Mouse (Mus musculus) limb, embryonic 12.5 days (tissue): Measurements from ENCODE around the gene Dnah10. TPM values are rescaled to one million over a fixed set of nuclear protein-coding genes. Genes with fewer than 3 reads are reported as not detected.
"Not testable (repeated sequence)": the region's sequence is repeated elsewhere in the genome, so short reads cannot be mapped to it uniquely, and the experiment has no call there.

Experiments
- ATAC-seq: fragments of 200-750 bp; cut with Nextera tagmentation; 2 replicates; pipeline ENCODE4 v1.8.0; 2017; ENCODE audit warnings: low read depth, moderate TSS enrichment; ENCODE audit not compliant: insufficient number of reproducible peaks, insufficient read depth, low FRiP score, low TSS enrichment
- H3K27ac ChIP-seq: fragments of 300-500 bp; sonication (generic); 2 replicates; pipeline ENCODE4 v1.5.1; 2016; ENCODE audit warnings: mild to moderate bottlenecking, moderate library complexity
- H3K27me3 ChIP-seq: fragments of 300-500 bp; sonication (generic); 2 replicates; pipeline ENCODE4 v1.6.1; 2016; ENCODE audit warnings: mild to moderate bottlenecking, moderate library complexity
- H3K36me3 ChIP-seq: fragments of 300-500 bp; sonication (generic); 2 replicates; pipeline ENCODE4 v1.6.1; 2016; ENCODE audit warnings: mild to moderate bottlenecking, moderate library complexity
- H3K4me1 ChIP-seq: fragments of 300-500 bp; sonication (generic); replicated peaks from 2 replicates; pipeline ENCODE4 v1.6.1; 2016
- H3K4me2 ChIP-seq: fragments of 300-500 bp; sonication (generic); 2 replicates; pipeline ENCODE4 v1.6.1; 2016; ENCODE audit warnings: mild to moderate bottlenecking, moderate library complexity
- H3K4me3 ChIP-seq: fragments of 300-500 bp; sonication (generic); replicated peaks from 2 replicates; pipeline ENCODE4 v1.5.1; 2016; ENCODE audit warnings: mild to moderate bottlenecking
- H3K9ac ChIP-seq: fragments of 300-500 bp; sonication (generic); replicated peaks from 2 replicates; pipeline ENCODE4 v1.6.1; 2016; ENCODE audit warnings: mild to moderate bottlenecking, moderate library complexity
- H3K9me3 ChIP-seq: fragments of 300-500 bp; sonication (generic); 2 replicates; pipeline ENCODE4 v1.6.1; 2016; ENCODE audit warnings: mild to moderate bottlenecking, moderate library complexity
- WGBS: fragments of 180-500 bp; shearing (Covaris S2); methylation state at CpG from one replicate; pipeline ENCODE4 v1.1.7; 2016; 5-methylcytosine and 5-hydroxymethylcytosine counted together
- polyA plus RNA-seq: library from polyadenylated mRNA; unstranded; fragments of >200 nt; fragmentation: Nextera tagmentation; extraction: Ambion mirVana; gene quantifications from 2 replicates; pipeline ENCODE4 v1.2.1, GENCODE M21; 2016

Gene Dnah10
- polyA plus RNA-seq, 1 experiment from 2014 or later: 0.09 TPM

GRCm38 (mm10) chr5:124748296-124748695, 23.4 kb downstream of the Dnah10 start:
- Histone ChIP-seq H3K4me3 (no peak overlapping the region), H3K9ac (no peak overlapping the region), H3K36me3 (no peaks in the 10 kb centered on the region), H3K27me3 (no peaks in the 10 kb centered on the region), H3K9me3 (no peaks in the 10 kb centered on the region), H3K4me1 (no peaks in the 10 kb centered on the region), H3K4me2 (no peak overlapping the region), H3K27ac (no peak overlapping the region)
- 80% methylated on average over 18 of the region's 18 CpGs for WGBS
- no peak for ATAC-seq

GRCm38 (mm10) chr5:124751656-124752055, 26.8 kb downstream of the Dnah10 start:
- Histone ChIP-seq H3K4me1 (no peaks in the 10 kb centered on the region), H3K36me3 (no peaks in the 10 kb centered on the region), H3K4me2 (no peak overlapping the region), H3K4me3 (no peak overlapping the region), H3K27me3 (no peaks in the 10 kb centered on the region), H3K27ac (no peak overlapping the region), H3K9ac (no peak overlapping the region), H3K9me3 (0 out of 2 replicates have a peak, but pooled peaks cover 6% of the 10 kb centered on the region)
- ATAC-seq: no peak
- 92% methylated on average over 9 of the region's 9 CpGs for WGBS

GRCm38 (mm10) chr5:124761011-124761410, 36.1 kb downstream of the Dnah10 start:
- H3K4me3 ChIP-seq: no peak overlapping the region
- WGBS: 55% methylated on average over 18 of the region's 18 CpGs
- no peaks in the 10 kb centered on the region for H3K27me3 ChIP-seq
- no peak for ATAC-seq
- no peak overlapping the region for H3K9ac ChIP-seq
- H3K4me2 ChIP-seq: no peak overlapping the region
- H3K27ac ChIP-seq: no peak overlapping the region
- no peaks in the 10 kb centered on the region for H3K36me3 ChIP-seq
- H3K4me1 ChIP-seq: no peaks in the 10 kb centered on the region
- peaks cover 6% of the 10 kb centered on the region; the same call in 1 of the 2 replicates for H3K9me3 ChIP-seq

GRCm38 (mm10) chr5:124761787-124762186, 36.9 kb downstream of the Dnah10 start:
- no peaks in the 10 kb centered on the region for H3K36me3 ChIP-seq
- WGBS: 82% methylated on average over 1 of the region's 1 CpGs
- H3K4me2 ChIP-seq: no peak overlapping the region
- no peak overlapping the region for H3K9ac ChIP-seq
- no peak overlapping the region for H3K4me3 ChIP-seq
- H3K9me3 ChIP-seq: peaks cover 6% of the 10 kb centered on the region; the same call in 1 of the 2 replicates
- H3K27me3 ChIP-seq: no peaks in the 10 kb centered on the region
- no peaks in the 10 kb centered on the region for H3K4me1 ChIP-seq
- ATAC-seq: no peak
- no peak overlapping the region for H3K27ac ChIP-seq

GRCm38 (mm10) chr5:124774552-124774951, 49.7 kb downstream of the Dnah10 start:
- H3K4me3 ChIP-seq: no peak overlapping the region
- H3K9me3 ChIP-seq: no peaks in the 10 kb centered on the region
- WGBS: 72% methylated on average over 3 of the region's 3 CpGs
- H3K4me1 ChIP-seq: no peaks in the 10 kb centered on the region
- H3K4me2 ChIP-seq: no peak overlapping the region
- ATAC-seq: no peak
- no peak overlapping the region for H3K27ac ChIP-seq
- H3K9ac ChIP-seq: no peak overlapping the region
- no peaks in the 10 kb centered on the region for H3K27me3 ChIP-seq
- H3K36me3 ChIP-seq: no peaks in the 10 kb centered on the region

- H3K4me3 ChIP-seq, H3K27me3 ChIP-seq, H3K36me3 ChIP-seq, H3K4me1 ChIP-seq, H3K4me2 ChIP-seq, H3K27ac ChIP-seq, H3K9ac ChIP-seq, ATAC-seq, H3K9me3 ChIP-seq: not testable (repeated sequence)
- WGBS: 91% methylated on average over 4 of the region's 4 CpGs
Observed at GRCm38 (mm10) chr5:124776289-124776688, 51.4 kb downstream of the Dnah10 start.

- no peak overlapping the region for H3K4me3 ChIP-seq
- H3K27me3 ChIP-seq: no peaks in the 10 kb centered on the region
- WGBS: 67% methylated on average over 6 of the region's 6 CpGs
- H3K4me2 ChIP-seq: no peak overlapping the region
- no peak overlapping the region for H3K27ac ChIP-seq
- ATAC-seq: no peak
- H3K9ac ChIP-seq: no peak overlapping the region
- H3K4me1 ChIP-seq: no peaks in the 10 kb centered on the region
- H3K9me3 ChIP-seq: peaks cover 9% of the 10 kb centered on the region; the same call in 1 of the 2 replicates
- no peaks in the 10 kb centered on the region for H3K36me3 ChIP-seq
Observed at GRCm38 (mm10) chr5:124777178-124777709, 52.4 kb downstream of the Dnah10 start.

GRCm38 (mm10) chr5:124779926-124780325, 55.0 kb downstream of the Dnah10 start:
- Histone ChIP-seq H3K27me3 (no peaks in the 10 kb centered on the region), H3K4me2 (no peak overlapping the region), H3K4me1 (no peaks in the 10 kb centered on the region), H3K36me3 (no peaks in the 10 kb centered on the region), H3K27ac (no peak overlapping the region), H3K9me3 (peaks cover 9% of the 10 kb centered on the region; the same call in 1 of the 2 replicates), H3K4me3 (no peak overlapping the region), H3K9ac (no peak overlapping the region)
- no peak for ATAC-seq
- WGBS: 92% methylated on average over 7 of the region's 7 CpGs

GRCm38 (mm10) chr5:124781696-124782095, 56.8 kb downstream of the Dnah10 start:
- Histone ChIP-seq H3K27me3 (no peaks in the 10 kb centered on the region), H3K9me3 (peaks cover 15% of the 10 kb centered on the region), H3K27ac (no peak overlapping the region), H3K4me2 (no peak overlapping the region), H3K4me1 (no peaks in the 10 kb centered on the region), H3K9ac (no peak overlapping the region), H3K36me3 (no peaks in the 10 kb centered on the region), H3K4me3 (no peak overlapping the region)
- WGBS: 81% methylated on average over 8 of the region's 8 CpGs
- no peak for ATAC-seq

GRCm38 (mm10) chr5:124785650-124786049, 60.8 kb downstream of the Dnah10 start:
- Histone ChIP-seq H3K27me3 (no peaks in the 10 kb centered on the region), H3K4me2 (no peak overlapping the region), H3K9ac (no peak overlapping the region), H3K4me1 (no peaks in the 10 kb centered on the region), H3K4me3 (no peak overlapping the region), H3K9me3 (peaks cover 9% of the 10 kb centered on the region), H3K36me3 (no peaks in the 10 kb centered on the region), H3K27ac (no peak overlapping the region)
- 83% methylated on average over 7 of the region's 7 CpGs for WGBS
- ATAC-seq: no peak

GRCm38 (mm10) chr5:124792112-124792511, 67.2 kb downstream of the Dnah10 start:
- no peaks in the 10 kb centered on the region for H3K4me1 ChIP-seq
- H3K9me3 ChIP-seq: no peaks in the 10 kb centered on the region
- no peaks in the 10 kb centered on the region for H3K36me3 ChIP-seq
- H3K9ac ChIP-seq: no peak overlapping the region
- no peak overlapping the region for H3K27ac ChIP-seq
- ATAC-seq: no peak
- 85% methylated on average over 7 of the region's 7 CpGs for WGBS
- H3K4me2 ChIP-seq: no peak overlapping the region
- H3K4me3 ChIP-seq: no peak overlapping the region
- no peaks in the 10 kb centered on the region for H3K27me3 ChIP-seq

- no peak overlapping the region for H3K27ac ChIP-seq
- no peak for ATAC-seq
- peaks cover 6% of the 10 kb centered on the region; the same call in 1 of the 2 replicates for H3K9me3 ChIP-seq
- WGBS: 84% methylated on average over 4 of the region's 4 CpGs
- H3K4me1 ChIP-seq: no peaks in the 10 kb centered on the region
- no peak overlapping the region for H3K4me2 ChIP-seq
- no peak overlapping the region for H3K4me3 ChIP-seq
- H3K36me3 ChIP-seq: no peaks in the 10 kb centered on the region
- H3K9ac ChIP-seq: no peak overlapping the region
- H3K27me3 ChIP-seq: no peaks in the 10 kb centered on the region
Observed at GRCm38 (mm10) chr5:124809708-124810366, 85.0 kb downstream of the Dnah10 start.
